Mouse (Mus musculus) E14TG2a.4 (cell line): ENCODE data around the gene Slc25a18.

Source experiments
- CTCF ChIP-seq: conservative IDR thresholded peaks from 2 replicates; pipeline ENCODE4 v1.5.1; 2014; ENCODE audit warnings: low read length
- NANOG ChIP-seq: IDR thresholded peaks from 2 replicates; pipeline ENCODE4 v1.6.1; 2014; ENCODE audit warnings: borderline replicate concordance, low read length, mixed read lengths

GRCm38 (mm10) chr6:120795422-120796086 lies 22.2 kb downstream of the Slc25a18 start:
- TF ChIP-seq NANOG = no peak
- no peak for TF ChIP-seq CTCF
